Mouse (Mus musculus) testis, adult 10 weeks (tissue): Measurements from ENCODE around the gene Mief2. TPM values are rescaled to one million over a fixed set of nuclear protein-coding genes. Genes with fewer than 3 reads are reported as not detected.

ENCODE experiments used
- polyA plus RNA-seq: library from polyadenylated mRNA; stranded (reverse); fragments of 350-450 nt; fragmentation: Illumina TruSeq; extraction: RNeasy Lipid Tissue Mini Kit (QIAGEN cat#74804); gene quantifications from one replicate; pipeline ENCODE4 v1.2.3, GENCODE M21; 2014; ENCODE audit warnings: low read depth, low replicate concordance

Mief2 gene
- 0.41 TPM for polyA plus RNA-seq

DNA sequence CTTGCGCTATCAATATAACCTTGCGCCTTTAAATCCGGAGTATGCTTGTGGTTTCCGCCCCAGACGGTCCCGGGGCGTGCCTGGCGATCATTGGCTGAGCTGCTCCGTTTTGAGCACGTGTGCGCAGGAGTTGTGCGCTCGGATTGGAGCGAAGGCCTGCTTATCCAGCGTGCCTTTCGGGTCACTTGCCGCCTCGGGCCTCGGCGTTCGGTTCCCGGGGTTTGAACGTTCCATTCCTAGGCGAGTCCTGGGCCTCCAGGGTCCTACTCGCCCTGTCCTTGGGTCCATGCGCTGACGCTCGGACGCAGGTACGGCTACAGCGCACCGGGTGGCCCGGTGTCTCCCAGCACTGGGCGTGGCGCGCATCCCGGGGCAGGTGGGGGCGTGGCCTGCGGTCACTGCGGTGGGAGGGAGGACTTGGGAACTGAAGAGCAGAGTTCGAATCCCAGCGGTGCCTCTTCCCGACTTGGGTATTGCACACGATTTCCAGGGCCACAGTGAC lies at the start of gene Mief2:
Mief2 (plus strand) TSS at position 139 of the 502 bp plus-strand sequence.

DNA sequence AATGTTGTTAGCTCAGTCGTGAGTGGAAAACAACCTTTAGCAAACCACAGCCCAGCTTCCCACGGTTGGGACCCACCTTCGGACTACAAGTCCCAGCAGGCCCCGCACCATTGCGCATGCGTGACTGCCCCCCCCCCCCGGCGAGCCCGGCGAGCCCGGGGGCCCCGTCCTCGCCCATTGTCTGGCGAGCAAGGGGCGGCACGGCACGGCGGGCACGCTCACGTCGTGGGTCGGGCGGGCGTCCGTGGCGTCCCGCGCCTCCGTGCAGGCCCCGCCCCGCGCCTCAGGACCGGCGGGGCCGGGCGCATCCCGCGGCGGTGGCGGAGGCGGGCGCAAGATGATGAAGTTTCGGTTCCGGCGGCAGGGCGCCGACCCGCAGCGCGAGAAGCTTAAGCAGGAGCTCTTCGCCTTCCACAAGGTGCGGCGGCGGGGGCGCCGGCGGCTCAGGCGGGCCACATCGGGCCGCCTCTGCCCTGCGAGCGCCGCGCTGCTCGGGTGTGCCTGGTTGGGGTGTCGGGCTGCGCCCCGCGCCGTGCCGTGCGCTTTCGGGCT lies 28.6 kb upstream of the Mief2 start, which contains the start of gene Llgl1:
Llgl1 (plus strand) TSS at position 200 of the 552 bp plus-strand sequence.

DNA sequence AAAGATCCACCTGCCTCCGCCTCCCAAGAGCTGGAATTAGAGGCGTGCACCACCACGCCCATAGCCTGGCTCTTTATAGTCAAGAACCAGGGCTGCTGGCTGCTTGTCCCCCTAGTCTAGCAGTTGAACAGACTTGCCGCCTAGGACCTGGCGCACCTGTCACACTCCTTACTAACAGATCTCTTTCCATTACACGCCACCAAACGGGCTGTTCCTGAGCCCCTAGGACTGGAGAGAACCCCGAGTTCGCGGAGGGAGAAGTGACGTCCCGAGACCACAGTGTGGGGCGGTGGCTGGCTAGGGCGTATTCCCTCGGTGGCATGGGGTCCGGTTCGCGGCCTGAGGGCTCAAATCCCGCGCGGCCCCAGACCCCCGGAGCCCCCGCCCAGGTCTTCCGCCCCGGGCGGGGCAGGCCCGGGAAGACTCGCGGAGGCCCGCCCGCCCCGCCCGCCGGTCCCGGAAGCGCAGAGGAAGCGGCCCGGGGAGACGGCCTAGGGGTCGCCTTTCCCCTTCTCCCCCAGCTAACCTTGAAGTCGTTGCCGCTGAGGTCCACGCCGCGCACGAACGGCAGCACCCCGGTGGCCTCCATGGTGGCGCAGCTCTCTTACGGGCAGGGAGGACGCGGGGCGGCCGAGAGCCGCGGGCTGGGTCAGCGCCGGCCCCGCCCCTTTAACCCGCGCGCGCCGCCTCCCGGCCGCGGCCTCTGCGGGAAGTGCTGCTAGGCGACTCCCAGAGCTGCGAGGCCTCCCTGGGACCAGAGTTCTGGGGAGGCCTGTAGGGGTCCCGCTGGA lies 1.4 kb upstream of the Mief2 start, which contains the start of gene Flii:
Flii (minus strand) TSS at position 663 of the 791 bp plus-strand sequence.

DNA sequence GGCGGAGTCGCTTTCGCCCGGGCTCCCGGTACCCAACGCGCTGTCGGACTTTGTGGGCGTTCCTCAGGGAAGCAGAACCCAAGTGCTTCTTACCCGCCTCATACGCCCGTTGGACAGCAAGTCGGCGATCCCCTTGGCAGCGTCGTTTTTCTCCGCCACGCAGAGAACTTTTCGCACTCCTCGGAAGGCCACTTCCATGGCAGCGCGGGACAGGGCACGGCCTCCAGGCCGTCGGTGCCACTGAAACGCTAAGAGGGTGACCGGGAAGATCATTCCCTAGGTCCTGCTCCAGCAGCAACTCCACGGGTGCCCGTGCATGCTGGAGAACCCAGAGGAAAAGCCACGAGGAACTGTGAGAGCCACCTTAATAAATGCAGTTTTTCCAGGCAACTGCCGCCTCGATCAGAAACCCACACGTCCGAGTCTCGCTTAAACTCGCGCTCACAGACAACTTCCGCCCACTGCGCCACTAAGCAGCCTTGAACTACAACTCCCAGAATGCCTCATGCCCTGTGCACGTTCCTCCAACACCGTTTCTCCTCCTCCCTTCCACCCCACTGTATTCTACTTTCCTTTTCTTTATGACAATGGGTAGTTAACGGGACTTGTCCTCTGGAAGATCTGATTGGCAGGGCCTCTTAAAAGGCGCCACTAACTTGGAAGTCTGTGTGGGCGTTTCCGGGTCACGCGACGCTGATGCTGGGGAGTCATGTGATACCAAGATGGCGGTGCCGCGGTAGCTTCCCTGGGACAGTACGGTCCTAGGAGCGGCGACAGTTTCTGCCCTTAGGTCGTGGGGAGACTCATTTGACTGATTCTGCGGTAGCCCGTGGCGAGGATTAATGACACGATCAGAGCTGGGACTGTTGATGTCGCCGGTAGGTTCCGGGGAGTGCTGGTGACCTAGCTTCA lies 48.9 kb downstream of the Mief2 start, which contains the start of the genes Top3a and Smcr8:
Top3a (minus strand) TSS at position 537 of the 912 bp plus-strand sequence.
Smcr8 (plus strand) TSS at position 696 of the 912 bp plus-strand sequence.

Other genes starting within 250 kb of the Mief2 start
- gene Alkbh5, start 192.0 kb upstream of the Mief2 start, polyA plus RNA-seq = 23.2 TPM
- gene Llgl1, start 28.7 kb upstream of the Mief2 start, polyA plus RNA-seq = 0.39 TPM
- gene Flii, start 1.1 kb upstream of the Mief2 start, polyA plus RNA-seq = 1.6 TPM
- 9.0 TPM for gene Top3a, start 49.0 kb downstream of the Mief2 start, polyA plus RNA-seq
- 6.1 TPM for gene Smcr8, start 49.1 kb downstream of the Mief2 start, polyA plus RNA-seq
- gene Shmt1, start 83.3 kb downstream of the Mief2 start, polyA plus RNA-seq = 12.6 TPM
- 2.9 TPM for gene Dhrs7b, start 102.2 kb downstream of the Mief2 start, polyA plus RNA-seq
- 2.8 TPM for gene Tmem11, start 150.9 kb downstream of the Mief2 start, polyA plus RNA-seq
- gene Natd1, start 186.4 kb downstream of the Mief2 start, polyA plus RNA-seq = 3.1 TPM
- gene Map2k3, start 203.6 kb downstream of the Mief2 start, polyA plus RNA-seq = 7.6 TPM